Mouse (Mus musculus) heart, adult 9 months (tissue): ENCODE data around the gene Cd46.

Source experiments
- DNase-seq, 2 experiments: peaks; one replicate each; pipeline ENCODE4 v3.0.0; 2022; ENCODE audit warnings: low spot score in 2 of 2

Cd46 gene

GRCm38 (mm10) chr1:195092220-195092720 lies at the start of gene Cd46:
Gene Cd46, minus strand, starts transcription at chr1:195092249.
- DNase-seq, result peak; percentile 53 to 74

GRCm38 (mm10) chr1:195132070-195132469 lies 40.0 kb upstream of the Cd46 start:
- peak; percentile 30 for DNase-seq

GRCm38 (mm10) chr1:195131675-195132015 lies 39.6 kb upstream of the Cd46 start:
- no peak for DNase-seq

- peak; percentile 89 to 90 for DNase-seq
These were observed 39.1 kb upstream of the Cd46 start, which contains the start of gene Cr1l for GRCm38 (mm10) chr1:195130953-195131674. Gene Cr1l, minus strand, starts transcription at chr1:195131586.

GRCm38 (mm10) chr1:195130479-195130878 lies 38.4 kb upstream of the Cd46 start:
- DNase-seq, result no peak

GRCm38 (mm10) chr1:195129867-195130266 lies 37.8 kb upstream of the Cd46 start:
- DNase-seq, result no peak

- no peak for DNase-seq
These were observed 22.4 kb upstream of the Cd46 start for GRCm38 (mm10) chr1:195114414-195114813.

GRCm38 (mm10) chr1:195113621-195114020 lies 21.6 kb upstream of the Cd46 start:
- no peak for DNase-seq

- no peak for DNase-seq
These were observed 8.6 kb upstream of the Cd46 start for GRCm38 (mm10) chr1:195100693-195101092.

- no peak for DNase-seq
These were observed 6.0 kb upstream of the Cd46 start for GRCm38 (mm10) chr1:195098004-195098403.

- DNase-seq, result no peak
These were observed 290 bp downstream of the Cd46 start for GRCm38 (mm10) chr1:195091699-195092219.

GRCm38 (mm10) chr1:195082142-195082541 lies 9.9 kb downstream of the Cd46 start:
- DNase-seq, result no peak

GRCm38 (mm10) chr1:195040437-195040836 lies 51.6 kb downstream of the Cd46 start:
- peak in 1 of 2 experiments; percentile 47 for DNase-seq

- no peak for DNase-seq
These were observed 53.7 kb downstream of the Cd46 start for GRCm38 (mm10) chr1:195038386-195038785.

GRCm38 (mm10) chr1:195037985-195038384 lies 54.1 kb downstream of the Cd46 start:
- DNase-seq, result no peak

GRCm38 (mm10) chr1:195037483-195037882 lies 54.6 kb downstream of the Cd46 start:
- no peak for DNase-seq

GRCm38 (mm10) chr1:195033941-195034340 lies 58.1 kb downstream of the Cd46 start:
- peak; percentile 67 to 76 for DNase-seq

- DNase-seq, result no peak
These were observed 59.3 kb downstream of the Cd46 start for GRCm38 (mm10) chr1:195032738-195033137.

- DNase-seq, result no peak
These were observed 60.3 kb downstream of the Cd46 start for GRCm38 (mm10) chr1:195031786-195032185.

- DNase-seq, result no peak
These were observed 64.5 kb downstream of the Cd46 start for GRCm38 (mm10) chr1:195027507-195027906.

GRCm38 (mm10) chr1:195023848-195024247 lies 68.2 kb downstream of the Cd46 start:
- DNase-seq, result no peak

GRCm38 (mm10) chr1:195021831-195022230 lies 70.2 kb downstream of the Cd46 start:
- no peak for DNase-seq

GRCm38 (mm10) chr1:195019062-195019600 lies 72.9 kb downstream of the Cd46 start:
- peak in 1 of 2 experiments; percentile 25 for DNase-seq
